Mouse (Mus musculus) neural tube, embryonic 12.5 days (tissue): Measurements from ENCODE around the gene Nrxn2. TPM values are rescaled to one million over a fixed set of nuclear protein-coding genes. Genes with fewer than 3 reads are reported as not detected.
A peak's percentile ranks its signal among the peaks of the same experiment; 100 is the strongest.

Source experiments
- ATAC-seq: fragments of 200-750 bp; cut with Nextera tagmentation; 2 replicates; pipeline ENCODE4 v1.8.0; 2017; ENCODE audit warnings: low read depth, mild to moderate bottlenecking, moderate TSS enrichment, moderate library complexity; ENCODE audit not compliant: low FRiP score
- H3K27ac ChIP-seq: fragments of 300-500 bp; sonication (generic); 2 replicates; pipeline ENCODE4 v1.5.1; 2016
- H3K27me3 ChIP-seq: fragments of 300-500 bp; sonication (generic); replicated peaks from 2 replicates; pipeline ENCODE4 v1.6.1; 2016; ENCODE audit warnings: mild to moderate bottlenecking
- H3K36me3 ChIP-seq: fragments of 300-500 bp; sonication (generic); 2 replicates; pipeline ENCODE4 v1.6.1; 2016; ENCODE audit warnings: mild to moderate bottlenecking
- H3K4me1 ChIP-seq: fragments of 300-500 bp; sonication (generic); 2 replicates; pipeline ENCODE4 v1.6.1; 2016
- H3K4me2 ChIP-seq: fragments of 300-500 bp; sonication (generic); replicated peaks from 2 replicates; pipeline ENCODE4 v1.6.1; 2016; ENCODE audit warnings: mild to moderate bottlenecking
- H3K4me3 ChIP-seq: fragments of 300-500 bp; sonication (generic); 2 replicates; pipeline ENCODE4 v1.5.1; 2016
- H3K9ac ChIP-seq: fragments of 300-500 bp; sonication (generic); 2 replicates; pipeline ENCODE4 v1.6.1; 2016; ENCODE audit warnings: mild to moderate bottlenecking
- H3K9me3 ChIP-seq: fragments of 300-500 bp; sonication (generic); 2 replicates; pipeline ENCODE4 v1.6.1; 2016; ENCODE audit warnings: mild to moderate bottlenecking
- WGBS: fragments of 180-500 bp; shearing (Covaris S2); methylation state at CpG from one replicate; pipeline ENCODE4 v1.1.7; 2016; 5-methylcytosine and 5-hydroxymethylcytosine counted together
- polyA plus RNA-seq: library from polyadenylated mRNA; unstranded; fragments of >200 nt; fragmentation: Nextera tagmentation; extraction: Ambion mirVana; gene quantifications from 2 replicates; pipeline ENCODE4 v1.2.1, GENCODE M21; 2016

The Nrxn2 gene
- polyA plus RNA-seq, 1 experiment from 2014 or later, result 31.2 TPM

GRCm38 (mm10) chr19:6502035-6502541 is 83.6 kb downstream of the Nrxn2 start:
- Histone ChIP-seq H3K36me3 (peaks cover 19% of the 10 kb centered on the region), H3K27me3 (peaks cover 33% of the 10 kb centered on the region)
- ATAC-seq, result peak; percentile 62

GRCm38 (mm10) chr19:6502543-6503319 is 84.2 kb downstream of the Nrxn2 start:
- H3K36me3 ChIP-seq, result peaks cover 19% of the 10 kb centered on the region
- peak overlapping the region; percentile 90 for H3K4me3 ChIP-seq
- no peak; the same call in 1 of the 2 replicates for ATAC-seq
- H3K27me3 ChIP-seq, result peaks cover 32% of the 10 kb centered on the region
- H3K4me1 ChIP-seq, result peaks cover 72% of the 10 kb centered on the region
- peak overlapping the region; percentile 94 for H3K27ac ChIP-seq
- 4% methylated on average over 20 of the region's 20 CpGs for whole genome bisulfite sequencing
- no peaks in the 10 kb centered on the region for H3K9me3 ChIP-seq
- H3K4me2 ChIP-seq, result peak overlapping the region; percentile 87
- H3K9ac ChIP-seq, result peak overlapping the region; percentile 72

More at GRCm38 (mm10) chr19:6502035-6502541, 83.6 kb downstream of the Nrxn2 start:
- Histone ChIP-seq H3K27ac (peak overlapping the region; percentile 94), H3K9ac (peak overlapping the region; percentile 72), H3K4me3 (peak overlapping the region; percentile 90), H3K4me1 (peaks cover 67% of the 10 kb centered on the region), H3K4me2 (peak overlapping the region; percentile 87), H3K9me3 (no peaks in the 10 kb centered on the region)
- WGBS, result under 1% methylated on average over 25 of the region's 25 CpGs

- ATAC-seq, result no peak
- Histone ChIP-seq H3K9me3 (no peaks in the 10 kb centered on the region), H3K4me2 (peak overlapping the region; percentile 87), H3K36me3 (peaks cover 24% of the 10 kb centered on the region), H3K9ac (peak overlapping the region; percentile 72; the same call in 1 of the 2 replicates), H3K27me3 (peaks cover 19% of the 10 kb centered on the region), H3K4me3 (no peak overlapping the region), H3K4me1 (peaks cover 72% of the 10 kb centered on the region), H3K27ac (no peak overlapping the region)
- 34% methylated on average over 16 of the region's 16 CpGs for WGBS
Observed at GRCm38 (mm10) chr19:6503926-6504655, 85.6 kb downstream of the Nrxn2 start.

GRCm38 (mm10) chr19:6504656-6505045 is 86.1 kb downstream of the Nrxn2 start:
- Histone ChIP-seq H3K9ac (0 out of 2 replicates have a peak overlapping the region, but pooled peaks have one; percentile 33), H3K27me3 (peaks cover 15% of the 10 kb centered on the region; the same call in 1 of the 2 replicates), H3K36me3 (peaks cover 29% of the 10 kb centered on the region), H3K4me1 (peaks cover 67% of the 10 kb centered on the region), H3K4me3 (no peak overlapping the region), H3K27ac (no peak overlapping the region), H3K4me2 (peak overlapping the region; percentile 87), H3K9me3 (no peaks in the 10 kb centered on the region)
- ATAC-seq, result no peak
- WGBS, result 91% methylated on average over 12 of the region's 12 CpGs

- no peak overlapping the region; the same call in 1 of the 2 replicates for H3K4me2 ChIP-seq
- peaks cover 41% of the 10 kb centered on the region for H3K4me1 ChIP-seq
- H3K9ac ChIP-seq, result no peak overlapping the region
- peaks cover 51% of the 10 kb centered on the region for H3K36me3 ChIP-seq
- H3K9me3 ChIP-seq, result no peaks in the 10 kb centered on the region
- ATAC-seq, result no peak
- H3K4me3 ChIP-seq, result no peak overlapping the region
- 62% methylated on average over 10 of the region's 10 CpGs for WGBS
- H3K27me3 ChIP-seq, result no peaks in the 10 kb centered on the region
- no peak overlapping the region for H3K27ac ChIP-seq
Observed at GRCm38 (mm10) chr19:6507393-6507792, 88.9 kb downstream of the Nrxn2 start.

- peaks cover 52% of the 10 kb centered on the region for H3K36me3 ChIP-seq
- H3K4me2 ChIP-seq, result no peak overlapping the region
- 80% methylated on average over 10 of the region's 10 CpGs for WGBS
- no peak overlapping the region for H3K27ac ChIP-seq
- H3K4me3 ChIP-seq, result no peak overlapping the region
- no peak overlapping the region for H3K9ac ChIP-seq
- H3K27me3 ChIP-seq, result no peaks in the 10 kb centered on the region
- no peak for ATAC-seq
- H3K9me3 ChIP-seq, result no peaks in the 10 kb centered on the region
- peaks cover 41% of the 10 kb centered on the region for H3K4me1 ChIP-seq
Observed at GRCm38 (mm10) chr19:6509881-6510280, 91.3 kb downstream of the Nrxn2 start.

- no peak overlapping the region for H3K4me2 ChIP-seq
- H3K4me3 ChIP-seq, result no peak overlapping the region
- no peak overlapping the region for H3K9ac ChIP-seq
- H3K27me3 ChIP-seq, result no peaks in the 10 kb centered on the region
- peaks cover 46% of the 10 kb centered on the region for H3K36me3 ChIP-seq
- no peak for ATAC-seq
- H3K4me1 ChIP-seq, result peaks cover 37% of the 10 kb centered on the region
- H3K9me3 ChIP-seq, result no peaks in the 10 kb centered on the region
- no peak overlapping the region for H3K27ac ChIP-seq
- WGBS, result 92% methylated on average over 2 of the region's 2 CpGs
Observed at GRCm38 (mm10) chr19:6510546-6510945, 92.0 kb downstream of the Nrxn2 start.

- H3K9ac ChIP-seq, result no peak overlapping the region
- H3K9me3 ChIP-seq, result no peaks in the 10 kb centered on the region
- ATAC-seq, result no peak
- peaks cover 50% of the 10 kb centered on the region for H3K36me3 ChIP-seq
- no peaks in the 10 kb centered on the region for H3K27me3 ChIP-seq
- H3K4me1 ChIP-seq, result peaks cover 46% of the 10 kb centered on the region
- no peak overlapping the region for H3K4me3 ChIP-seq
- H3K27ac ChIP-seq, result no peak overlapping the region
- H3K4me2 ChIP-seq, result peak overlapping the region; percentile 20; the same call in 1 of the 2 replicates
- 6% methylated on average over 15 of the region's 15 CpGs for WGBS
Observed at GRCm38 (mm10) chr19:6513389-6514139, 95.0 kb downstream of the Nrxn2 start.

GRCm38 (mm10) chr19:6514940-6515339 is 96.4 kb downstream of the Nrxn2 start:
- no peak for ATAC-seq
- no peak overlapping the region for H3K27ac ChIP-seq
- no peaks in the 10 kb centered on the region for H3K27me3 ChIP-seq
- H3K36me3 ChIP-seq, result peaks cover 51% of the 10 kb centered on the region
- 56% methylated on average over 6 of the region's 6 CpGs for WGBS
- H3K9me3 ChIP-seq, result no peaks in the 10 kb centered on the region
- H3K9ac ChIP-seq, result 0 out of 2 replicates have a peak overlapping the region, but pooled peaks have one; percentile 14
- no peak overlapping the region for H3K4me2 ChIP-seq
- no peak overlapping the region for H3K4me3 ChIP-seq
- peaks cover 55% of the 10 kb centered on the region for H3K4me1 ChIP-seq

GRCm38 (mm10) chr19:6515448-6515847 is 96.9 kb downstream of the Nrxn2 start:
- H3K27ac ChIP-seq, result no peak overlapping the region
- WGBS, result 61% methylated on average over 5 of the region's 5 CpGs
- H3K9ac ChIP-seq, result no peak overlapping the region
- no peaks in the 10 kb centered on the region for H3K9me3 ChIP-seq
- no peak for ATAC-seq
- H3K4me3 ChIP-seq, result no peak overlapping the region
- no peaks in the 10 kb centered on the region for H3K27me3 ChIP-seq
- H3K4me1 ChIP-seq, result peaks cover 55% of the 10 kb centered on the region
- H3K36me3 ChIP-seq, result peaks cover 55% of the 10 kb centered on the region
- no peak overlapping the region for H3K4me2 ChIP-seq

- no peak overlapping the region for H3K4me3 ChIP-seq
- H3K36me3 ChIP-seq, result peaks cover 55% of the 10 kb centered on the region
- H3K9me3 ChIP-seq, result no peaks in the 10 kb centered on the region
- no peak overlapping the region for H3K9ac ChIP-seq
- peaks cover 55% of the 10 kb centered on the region for H3K4me1 ChIP-seq
- H3K27ac ChIP-seq, result no peak overlapping the region
- WGBS, result 61% methylated on average over 8 of the region's 8 CpGs
- H3K4me2 ChIP-seq, result no peak overlapping the region
- ATAC-seq, result no peak
- no peaks in the 10 kb centered on the region for H3K27me3 ChIP-seq
Observed at GRCm38 (mm10) chr19:6516153-6516552, 97.6 kb downstream of the Nrxn2 start.
